Mouse (Mus musculus): Measurements from ENCODE around the gene Smim26. TPM values are rescaled to one million over a fixed set of nuclear protein-coding genes. Genes with fewer than 3 reads are reported as not detected.

Gene Smim26
- polyA plus RNA-seq, 1 experiment: 19.0 TPM

GRCm38 (mm10) chr2:144634729-144635128 is 40.9 kb downstream of the Smim26 start:
- H3K27ac ChIP-seq (ENCODE audit: insufficient read depth, low read length): no peak overlapping the region
- no peak overlapping the region for H3K4me3 ChIP-seq (ENCODE audit: insufficient read depth, low read length)
- no peak for TF ChIP-seq POLR2A (IDR thresholded peaks at IDR 0.05; ENCODE audit: low read depth, low read length)
- TF ChIP-seq CTCF (IDR thresholded peaks at IDR 0.05; ENCODE audit: borderline replicate concordance, insufficient read depth, low read length): no peak
- H3K4me1 ChIP-seq (ENCODE audit: control insufficient read depth, insufficient read depth, low read length): no peaks in the 10 kb centered on the region

- Histone ChIP-seq H3K4me3 (ENCODE audit: insufficient read depth, low read length) (no peak overlapping the region), H3K27ac (ENCODE audit: insufficient read depth, low read length) (no peak overlapping the region), H3K4me1 (ENCODE audit: control insufficient read depth, insufficient read depth, low read length) (no peaks in the 10 kb centered on the region)
- TF ChIP-seq CTCF (IDR thresholded peaks at IDR 0.05; ENCODE audit: borderline replicate concordance, insufficient read depth, low read length) (peak; percentile 89), POLR2A (IDR thresholded peaks at IDR 0.05; ENCODE audit: low read depth, low read length) (no peak)
These were observed 41.9 kb downstream of the Smim26 start for GRCm38 (mm10) chr2:144635644-144636320.

GRCm38 (mm10) chr2:144637204-144637603 is 43.4 kb downstream of the Smim26 start:
- Histone ChIP-seq H3K4me3 (ENCODE audit: insufficient read depth, low read length) (no peak overlapping the region), H3K4me1 (ENCODE audit: control insufficient read depth, insufficient read depth, low read length) (no peaks in the 10 kb centered on the region), H3K27ac (ENCODE audit: insufficient read depth, low read length) (no peak overlapping the region)
- TF ChIP-seq POLR2A (IDR thresholded peaks at IDR 0.05; ENCODE audit: low read depth, low read length): no peak

- TF ChIP-seq POLR2A (IDR thresholded peaks at IDR 0.05; ENCODE audit: low read depth, low read length) (no peak), CTCF (IDR thresholded peaks at IDR 0.05; ENCODE audit: borderline replicate concordance, insufficient read depth, low read length) (no peak)
- H3K27ac ChIP-seq (ENCODE audit: insufficient read depth, low read length): no peak overlapping the region
- H3K4me1 ChIP-seq (ENCODE audit: control insufficient read depth, insufficient read depth, low read length): no peaks in the 10 kb centered on the region
- H3K4me3 ChIP-seq (ENCODE audit: insufficient read depth, low read length): no peak overlapping the region
These were observed 44.0 kb downstream of the Smim26 start for GRCm38 (mm10) chr2:144637671-144638395.

- H3K4me3 ChIP-seq (ENCODE audit: insufficient read depth, low read length): no peak overlapping the region
- no peaks in the 10 kb centered on the region for H3K4me1 ChIP-seq (ENCODE audit: control insufficient read depth, insufficient read depth, low read length)
- TF ChIP-seq POLR2A (IDR thresholded peaks at IDR 0.05; ENCODE audit: low read depth, low read length) (no peak), CTCF (IDR thresholded peaks at IDR 0.05; ENCODE audit: borderline replicate concordance, insufficient read depth, low read length) (peak; percentile 64; the same call in 1 of the 2 replicates)
- H3K27ac ChIP-seq (ENCODE audit: insufficient read depth, low read length): no peak overlapping the region
These were observed 44.9 kb downstream of the Smim26 start for GRCm38 (mm10) chr2:144638719-144639118.

- Histone ChIP-seq H3K27ac (ENCODE audit: insufficient read depth, low read length) (no peak overlapping the region), H3K4me1 (ENCODE audit: control insufficient read depth, insufficient read depth, low read length) (no peaks in the 10 kb centered on the region), H3K4me3 (ENCODE audit: insufficient read depth, low read length) (no peak overlapping the region)
- TF ChIP-seq POLR2A (IDR thresholded peaks at IDR 0.05; ENCODE audit: low read depth, low read length) (no peak), CTCF (IDR thresholded peaks at IDR 0.05; ENCODE audit: borderline replicate concordance, insufficient read depth, low read length) (no peak)
These were observed 46.2 kb downstream of the Smim26 start for GRCm38 (mm10) chr2:144640101-144640500.

- Histone ChIP-seq H3K27ac (ENCODE audit: insufficient read depth, low read length) (no peak overlapping the region), H3K4me1 (ENCODE audit: control insufficient read depth, insufficient read depth, low read length) (no peaks in the 10 kb centered on the region), H3K4me3 (ENCODE audit: insufficient read depth, low read length) (no peak overlapping the region)
- TF ChIP-seq CTCF (IDR thresholded peaks at IDR 0.05; ENCODE audit: borderline replicate concordance, insufficient read depth, low read length): no peak
- TF ChIP-seq POLR2A (IDR thresholded peaks at IDR 0.05; ENCODE audit: low read depth, low read length): no peak
These were observed 48.1 kb downstream of the Smim26 start for GRCm38 (mm10) chr2:144641991-144642390.

Other genes starting within 250 kb of the Smim26 start
- gene Kat14, start 225.1 kb upstream of the Smim26 start, polyA plus RNA-seq (2011; ENCODE audit: insufficient read length, low read depth, missing spikeins): 23.6 and 28.5 TPM in 2 replicates
- gene Pet117, start 225.1 kb upstream of the Smim26 start, polyA plus RNA-seq (2011; ENCODE audit: insufficient read length, low read depth, missing spikeins): 6.4 and 9.2 TPM in 2 replicates
- 0.23 and 0.77 TPM in 2 replicates for gene Dzank1, start 66.6 kb upstream of the Smim26 start, polyA plus RNA-seq (2011; ENCODE audit: insufficient read length, low read depth, missing spikeins)
- gene Polr3f, start 66.3 kb upstream of the Smim26 start, polyA plus RNA-seq (2011; ENCODE audit: insufficient read length, low read depth, missing spikeins): 20.0 and 27.8 TPM in 2 replicates
- gene Rbbp9, start 43.2 kb upstream of the Smim26 start, polyA plus RNA-seq (2011; ENCODE audit: insufficient read length, low read depth, missing spikeins): 25.4 and 33.6 TPM in 2 replicates
- gene Sec23b, start 37.8 kb upstream of the Smim26 start, polyA plus RNA-seq (2011; ENCODE audit: insufficient read length, low read depth, missing spikeins): 65.8 and 70.0 TPM in 2 replicates
- 10.4 and 14.9 TPM in 2 replicates for gene Dtd1, start 5.8 kb downstream of the Smim26 start, polyA plus RNA-seq (2011; ENCODE audit: insufficient read length, low read depth, missing spikeins)
- not detected in 2 replicates for gene Scp2d1, start 229.6 kb downstream of the Smim26 start, polyA plus RNA-seq (2011; ENCODE audit: insufficient read length, low read depth, missing spikeins)